Mouse (Mus musculus): ENCODE measurements around the gene Rnf135.

DNA sequence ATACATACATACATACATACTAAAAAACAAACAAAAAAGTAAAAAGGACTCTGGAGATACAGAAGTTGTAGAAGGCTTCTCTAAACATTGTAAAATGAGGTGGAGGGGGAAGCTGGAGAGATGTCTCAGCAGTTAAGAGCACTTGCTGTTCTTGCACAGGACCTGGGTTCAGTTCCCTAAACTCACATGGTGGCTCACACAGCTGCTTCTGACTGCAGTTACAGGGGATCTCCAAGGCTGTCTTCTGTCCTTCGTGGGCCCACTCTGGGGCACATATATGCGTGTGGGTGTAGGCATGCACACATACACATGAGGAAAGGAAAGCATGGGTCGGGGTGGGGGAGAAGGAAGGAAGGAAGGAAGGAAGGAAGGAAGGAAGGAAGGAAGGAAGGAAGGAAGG lies 14.0 kb upstream of the Rnf135 start:
- TF ChIP-seq TAL1 (IDR thresholded peaks at IDR 0.05; ENCODE audit: low read length) (no peak), GATA1 (IDR thresholded peaks at IDR 0.05; ENCODE audit: low read length) (no peak)
